Mouse (Mus musculus): ENCODE measurements around the gene Hydin. TPM values are rescaled to one million over a fixed set of nuclear protein-coding genes. Genes with fewer than 3 reads are reported as not detected.
"Not testable (repeated sequence)": the region's sequence is repeated elsewhere in the genome, so short reads cannot be mapped to it uniquely, and the experiment has no call there.

The Hydin gene
- polyA plus RNA-seq, 1 experiment: 0.74 TPM

DNA sequence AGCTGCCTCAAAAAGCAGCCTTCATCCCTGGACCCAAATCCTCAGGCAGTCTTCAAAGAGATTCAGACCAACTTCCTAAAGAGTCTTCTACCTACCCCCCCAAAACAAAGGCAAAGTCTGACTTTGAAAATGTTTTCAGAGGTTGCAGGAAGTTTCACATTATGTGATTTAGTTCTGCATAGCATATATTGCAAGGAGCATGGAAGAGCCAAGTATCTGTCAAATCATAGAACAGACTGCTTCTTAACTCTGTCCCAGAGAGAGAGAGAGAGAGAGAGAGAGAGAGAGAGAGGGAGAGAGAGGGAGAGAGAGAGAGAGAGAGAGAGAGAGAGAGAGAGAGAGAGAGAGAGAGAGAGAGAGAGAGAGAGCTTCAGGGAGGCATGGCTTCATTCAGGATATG, 60.3 kb downstream of the Hydin start:
- not testable (repeated sequence) for DNase-seq (ENCODE audit: extremely low spot score in 1 of 2, low spot score in 1 of 2)

DNA sequence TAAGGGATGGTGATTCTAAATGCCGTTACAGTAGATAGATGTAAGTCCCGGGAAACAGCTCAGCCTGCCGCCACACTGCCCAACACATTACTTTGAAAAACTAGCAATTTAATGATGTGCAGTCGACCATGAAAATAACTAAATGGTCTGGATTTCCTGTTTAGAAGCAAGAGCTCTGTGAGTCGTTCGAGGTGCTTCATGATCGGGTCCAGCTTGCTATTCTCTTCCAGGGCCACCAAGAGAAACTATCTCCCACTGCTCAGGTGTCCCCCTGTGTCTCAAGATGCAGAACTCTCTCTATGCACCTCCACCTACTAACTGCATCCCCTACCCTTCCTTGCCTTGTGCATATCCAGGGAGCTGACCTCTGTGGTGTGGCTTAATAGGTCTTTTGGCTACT, 66.6 kb downstream of the Hydin start:
- no peak for DNase-seq (ENCODE audit: extremely low spot score in 1 of 2, low spot score in 1 of 2)

DNA sequence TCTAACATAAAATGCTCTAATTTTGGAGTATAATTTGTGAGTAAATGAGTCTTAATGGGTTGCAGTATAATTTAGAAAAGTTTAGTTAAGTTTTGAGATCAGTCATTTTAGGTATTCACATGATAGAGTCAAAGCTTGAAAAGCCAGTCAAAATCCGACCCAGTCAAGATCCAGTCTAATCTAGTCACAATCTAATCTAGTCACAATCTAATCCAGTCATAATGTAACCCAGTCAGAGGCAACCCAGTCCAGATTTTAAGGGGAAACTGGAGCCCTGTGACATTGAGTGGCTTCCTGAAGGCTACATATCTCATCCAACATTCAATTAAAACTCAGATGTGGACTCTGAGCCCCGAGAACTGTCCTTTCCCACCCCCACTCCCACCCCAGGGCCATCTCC, 72.7 kb downstream of the Hydin start:
- no peak for DNase-seq (ENCODE audit: extremely low spot score in 1 of 2, low spot score in 1 of 2)

DNA sequence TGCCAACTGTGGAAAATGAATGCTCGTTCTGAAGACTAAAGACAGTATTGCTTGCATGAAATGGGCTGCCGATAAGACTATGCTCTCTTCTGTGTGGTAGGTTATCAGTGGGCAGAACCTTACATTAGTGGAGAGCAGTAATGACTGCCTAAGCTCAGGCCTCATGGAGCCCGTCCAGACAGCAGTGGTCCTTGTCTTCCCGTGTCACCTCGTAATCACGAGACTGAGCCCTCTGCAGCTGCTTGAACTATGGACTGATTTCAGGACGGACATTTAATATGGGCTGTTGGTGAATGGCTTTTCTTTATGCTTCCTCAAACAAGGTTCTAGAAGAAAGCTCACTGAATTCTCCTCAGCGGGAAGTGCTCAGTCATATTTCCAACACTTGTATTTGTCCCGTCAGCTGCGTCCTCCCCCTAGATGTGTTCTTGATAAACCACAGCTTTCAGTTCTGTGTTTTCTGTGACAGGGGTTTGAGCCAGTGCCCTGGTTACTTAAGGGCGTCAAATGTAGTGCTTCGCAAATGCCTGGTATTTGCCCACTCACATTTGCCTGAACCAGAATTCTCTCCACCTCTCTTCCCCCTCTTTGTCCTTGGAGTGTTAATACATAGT, 73.4 kb downstream of the Hydin start:
- DNase-seq (ENCODE audit: extremely low spot score in 1 of 2, low spot score in 1 of 2): no peak

DNA sequence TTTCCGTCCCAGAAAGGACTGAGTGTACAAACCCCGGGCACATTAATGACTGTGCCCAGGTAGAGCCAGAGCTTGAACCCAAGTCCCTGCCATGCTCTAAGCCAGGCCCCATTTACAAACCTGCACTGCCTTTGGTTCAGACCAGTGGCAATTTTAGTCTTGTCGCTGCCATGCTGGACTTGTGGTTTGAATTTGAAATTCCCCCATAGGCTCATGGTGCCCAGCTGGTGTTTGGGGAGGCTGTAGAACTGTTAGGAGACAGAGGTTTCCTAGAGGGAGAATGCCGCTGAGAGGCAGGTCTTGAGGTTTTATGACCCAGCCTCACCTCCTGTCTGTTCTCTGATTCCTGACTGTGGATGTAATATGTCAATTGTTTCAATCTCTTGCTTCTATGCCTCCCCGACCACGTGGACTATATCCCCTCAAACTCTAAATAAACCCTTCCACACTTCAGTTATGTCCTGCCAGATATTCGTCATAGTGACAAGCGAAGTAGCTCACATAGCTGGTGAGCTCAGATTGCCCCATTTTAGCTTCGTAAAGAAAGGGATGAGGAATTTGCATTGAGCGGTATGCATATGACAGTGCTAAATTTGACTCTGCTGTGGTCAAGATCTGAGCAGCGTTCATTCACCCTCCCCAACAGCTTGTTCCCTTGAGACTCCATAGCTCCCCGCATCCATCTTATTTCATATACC, 79.1 kb downstream of the Hydin start:
- DNase-seq (ENCODE audit: extremely low spot score in 1 of 2, low spot score in 1 of 2): no peak

DNA sequence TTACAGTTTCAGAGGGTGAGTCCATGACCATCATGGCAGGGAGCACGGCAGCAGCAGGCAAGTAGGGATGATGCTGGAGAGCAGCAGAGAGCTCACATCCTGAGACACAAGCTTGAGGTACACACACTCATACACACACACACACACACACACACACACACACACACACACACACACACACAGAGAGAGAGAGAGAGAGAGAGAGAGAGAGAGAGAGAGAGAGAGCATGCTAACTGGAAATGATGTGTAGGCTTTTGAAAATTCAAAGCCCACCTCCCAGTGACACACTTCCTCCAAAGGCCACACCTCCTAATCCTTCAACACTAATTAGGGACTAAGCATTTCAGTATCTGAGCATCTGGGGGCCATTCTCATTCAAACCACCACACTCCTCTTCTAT, 80.1 kb downstream of the Hydin start:
- no peak for DNase-seq (ENCODE audit: extremely low spot score in 1 of 2, low spot score in 1 of 2)

DNA sequence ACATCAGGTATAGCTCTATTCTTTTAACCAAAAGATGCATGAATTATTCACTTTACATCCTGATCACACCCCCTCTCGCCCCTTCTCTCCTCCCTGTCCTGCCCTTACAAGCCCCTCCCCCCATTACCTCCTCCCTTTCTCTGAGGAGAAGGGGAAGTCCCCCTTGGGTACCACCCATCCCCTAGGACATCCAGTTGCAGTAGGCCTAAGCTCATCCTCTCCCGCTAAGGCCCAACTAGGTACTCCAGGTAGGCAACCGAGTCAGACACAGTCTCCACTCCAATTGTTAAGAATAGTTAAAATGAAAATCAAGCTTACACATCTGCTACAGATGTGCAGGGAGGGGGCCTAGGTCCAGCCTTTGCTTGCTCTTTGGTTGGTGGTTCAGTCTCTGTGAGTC, 83.9 kb downstream of the Hydin start:
- no peak for DNase-seq (ENCODE audit: extremely low spot score in 1 of 2, low spot score in 1 of 2)

DNA sequence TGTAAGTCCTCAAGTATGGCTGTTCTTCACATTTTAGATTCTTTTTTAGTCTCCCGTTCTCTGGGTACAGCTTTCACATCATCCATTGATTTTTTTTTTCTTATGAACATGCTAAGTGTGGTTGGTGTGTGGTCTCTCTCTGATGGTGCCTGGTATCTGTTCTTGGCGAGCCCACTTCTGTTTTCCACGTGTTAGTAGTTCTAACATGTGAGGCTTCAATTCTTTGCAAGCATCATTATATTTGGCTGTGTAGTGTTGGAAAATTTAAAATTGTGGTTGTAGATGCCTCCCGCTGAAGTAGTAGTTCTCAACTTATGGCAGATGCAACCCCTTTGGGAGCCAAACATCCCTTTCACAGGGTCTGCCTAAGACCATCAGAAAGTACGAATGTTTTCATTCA, 85.1 kb downstream of the Hydin start:
- no peak for DNase-seq (ENCODE audit: extremely low spot score in 1 of 2, low spot score in 1 of 2)

DNA sequence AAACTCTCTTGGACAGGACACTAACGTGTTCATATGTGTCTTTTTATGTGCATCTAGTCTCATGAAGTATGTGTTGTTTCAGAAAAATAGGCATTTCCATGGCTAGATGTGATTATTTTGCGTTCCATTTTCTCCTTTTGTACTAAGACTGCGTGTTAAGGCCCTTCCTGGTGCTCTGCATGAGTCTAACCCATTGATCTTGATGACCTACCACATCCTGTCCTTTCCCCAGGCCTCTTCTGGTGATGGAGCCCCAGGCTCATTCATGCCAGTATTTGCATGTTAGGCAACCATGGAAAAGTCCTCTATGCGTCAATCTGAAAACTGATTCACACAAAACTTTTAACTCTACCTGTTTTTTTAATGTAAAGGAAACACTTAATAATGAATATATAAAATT, 96.2 kb downstream of the Hydin start:
- DNase-seq (ENCODE audit: extremely low spot score in 1 of 2, low spot score in 1 of 2): no peak

DNA sequence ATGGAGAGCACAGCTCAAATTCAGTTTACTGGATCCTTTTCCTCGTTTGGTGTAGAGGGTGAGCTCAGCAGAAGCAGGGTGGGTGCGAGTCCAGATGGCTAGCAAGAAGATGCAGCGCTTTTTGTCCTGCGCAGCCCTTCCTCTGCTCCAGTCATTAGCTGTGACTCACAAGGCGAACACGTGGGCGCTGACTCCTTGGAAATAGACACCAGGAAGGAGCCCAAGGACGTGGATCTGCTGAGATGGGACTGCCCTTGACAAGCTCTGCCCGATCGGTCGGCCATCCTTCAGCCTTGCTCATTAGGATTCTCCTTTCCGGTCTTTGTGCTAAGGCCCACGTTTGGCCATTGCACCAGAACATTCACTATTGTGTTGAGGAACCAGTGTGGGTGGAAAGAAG, 106.1 kb downstream of the Hydin start:
- peak in 1 of 2 experiments; percentile 7 for DNase-seq (ENCODE audit: extremely low spot score in 1 of 2, low spot score in 1 of 2)

DNA sequence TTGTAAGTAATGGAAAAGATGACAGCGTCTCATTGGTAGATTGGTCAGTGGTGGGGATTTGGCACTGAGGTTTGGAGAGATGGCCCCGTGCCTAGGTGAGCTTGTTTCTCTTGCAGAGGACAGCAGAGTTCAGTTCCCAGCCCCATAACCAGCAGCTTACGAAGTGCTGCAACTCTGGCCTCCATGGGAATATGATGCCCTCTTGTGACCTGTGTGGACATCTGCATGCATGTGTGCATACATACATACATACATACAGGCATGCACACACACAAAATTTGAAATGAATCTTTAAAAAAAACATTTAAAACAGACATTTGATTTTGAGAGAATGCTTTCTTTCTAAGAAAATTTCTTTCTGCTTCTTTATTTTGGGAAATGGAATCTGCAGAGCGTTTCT, 106.9 kb downstream of the Hydin start:
- no peak for DNase-seq (ENCODE audit: extremely low spot score in 1 of 2, low spot score in 1 of 2)

DNA sequence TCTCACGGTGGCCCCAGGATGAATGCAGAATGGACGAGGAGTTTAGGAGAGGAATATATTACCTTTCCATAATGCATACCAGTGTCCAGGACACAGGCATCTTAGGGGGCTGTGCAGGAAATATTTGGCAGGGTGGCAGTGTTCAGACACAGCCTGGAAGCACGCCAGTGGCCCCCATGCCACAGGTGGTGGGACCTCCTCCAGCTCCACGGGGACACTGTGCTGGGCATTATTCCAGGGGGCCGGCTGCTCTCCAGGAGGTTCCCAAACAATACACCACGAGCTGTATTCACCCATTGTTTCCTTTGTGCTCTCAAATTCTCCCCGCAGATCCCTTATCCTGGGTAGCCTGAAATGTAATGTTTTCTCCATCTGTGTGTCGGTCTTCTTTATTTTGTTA, 116.0 kb downstream of the Hydin start:
- DNase-seq (ENCODE audit: extremely low spot score in 1 of 2, low spot score in 1 of 2): no peak

DNA sequence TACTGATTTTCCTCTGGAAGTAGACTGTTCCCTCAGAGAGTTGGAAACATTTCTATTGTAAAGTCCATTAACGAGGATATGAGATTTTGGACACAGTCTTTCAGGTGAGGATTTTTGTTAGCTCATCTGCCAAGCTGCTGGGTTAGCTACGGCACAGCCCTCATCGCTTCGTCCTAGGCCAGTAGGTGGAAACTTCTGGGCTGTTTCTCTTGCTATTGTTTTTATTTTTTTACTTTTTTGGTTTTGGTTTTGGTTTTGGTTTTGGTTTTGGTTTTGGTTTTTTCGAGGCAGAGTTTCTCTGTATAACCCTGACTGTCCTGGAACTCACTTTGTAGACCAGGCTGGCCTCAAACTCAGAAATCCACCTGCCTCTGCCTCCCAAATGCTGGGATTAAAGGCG, 117.9 kb downstream of the Hydin start:
- not testable (repeated sequence) for DNase-seq (ENCODE audit: extremely low spot score in 1 of 2, low spot score in 1 of 2)

DNA sequence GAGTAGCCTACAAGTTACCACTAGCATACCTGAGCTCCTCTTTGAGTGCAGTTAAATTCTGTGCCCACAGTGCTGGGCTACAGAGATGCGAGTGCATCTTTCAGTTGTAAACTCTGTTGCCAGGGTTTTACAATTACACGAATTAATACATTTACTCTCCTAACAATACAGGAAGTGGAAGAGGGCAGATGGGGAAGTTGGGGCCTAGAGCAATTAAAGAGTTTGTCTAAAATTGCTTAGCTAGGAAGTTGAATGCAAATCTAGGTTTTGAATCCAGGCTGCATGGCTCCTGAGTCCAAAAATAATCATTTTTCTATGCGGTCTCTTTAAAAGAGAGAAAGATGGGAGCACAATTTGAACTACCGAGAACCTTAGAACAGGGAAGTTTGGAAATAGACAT, 128.9 kb downstream of the Hydin start:
- no peak for DNase-seq (ENCODE audit: extremely low spot score in 1 of 2, low spot score in 1 of 2)

DNA sequence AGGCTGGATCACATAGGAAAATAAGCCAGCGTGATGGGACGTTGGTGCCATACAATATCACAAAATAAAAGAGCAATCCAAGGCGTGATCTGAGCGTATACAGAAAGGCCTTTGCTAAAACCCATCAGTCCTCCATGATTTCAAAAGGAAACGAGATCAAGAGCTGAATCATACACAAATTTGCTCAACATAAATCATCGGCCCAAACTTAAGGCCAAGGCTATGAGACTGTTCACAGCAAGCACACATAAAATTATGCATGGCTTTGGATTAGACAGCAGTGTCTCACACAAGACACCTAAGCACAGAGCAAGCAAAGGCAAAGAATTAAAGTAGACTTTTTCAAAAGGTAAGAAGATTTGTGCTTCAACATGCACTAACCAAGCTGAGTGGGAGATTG, 133.8 kb downstream of the Hydin start:
- no peak for DNase-seq (ENCODE audit: extremely low spot score in 1 of 2, low spot score in 1 of 2)

DNA sequence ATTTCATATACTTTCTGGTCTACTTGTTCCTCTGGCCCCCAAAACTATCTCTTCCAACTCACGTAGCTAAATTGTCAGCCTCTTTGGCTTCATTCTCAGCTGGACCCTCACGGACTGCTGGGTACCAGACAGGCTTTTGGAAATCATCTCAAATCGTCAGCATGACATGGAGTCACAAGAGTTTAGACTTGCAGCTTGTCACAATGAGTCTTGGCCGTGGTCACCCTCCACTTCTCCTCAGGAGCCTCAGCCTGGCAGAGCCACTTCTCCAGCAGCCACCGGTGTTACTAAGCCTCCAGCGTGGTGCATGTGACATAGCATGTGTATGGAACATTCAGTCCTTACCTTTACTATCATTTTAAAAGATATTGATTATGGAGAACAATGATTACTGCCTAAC, 135.5 kb downstream of the Hydin start:
- no peak for DNase-seq (ENCODE audit: extremely low spot score in 1 of 2, low spot score in 1 of 2)

DNA sequence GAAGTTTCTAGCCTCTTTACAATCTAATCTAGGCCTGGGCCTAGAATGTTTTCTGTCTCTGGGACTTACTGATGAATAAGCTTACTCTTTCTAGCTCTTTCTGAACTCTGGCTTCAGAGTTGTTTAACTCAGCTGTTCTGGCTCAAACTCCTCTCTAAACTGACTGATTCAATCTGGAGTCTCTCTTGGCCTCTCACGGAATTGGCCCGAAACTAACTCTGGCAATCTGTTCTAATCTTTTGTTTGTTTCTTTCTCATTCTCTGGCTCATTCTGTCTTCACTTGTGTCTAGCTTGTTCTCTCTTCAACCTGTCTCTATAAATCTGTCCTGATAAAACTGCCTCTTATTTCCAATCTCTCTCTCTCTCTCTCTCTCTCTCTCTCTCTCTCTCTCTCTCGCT, 137.7 kb downstream of the Hydin start:
- DNase-seq (ENCODE audit: extremely low spot score in 1 of 2, low spot score in 1 of 2): no peak

DNA sequence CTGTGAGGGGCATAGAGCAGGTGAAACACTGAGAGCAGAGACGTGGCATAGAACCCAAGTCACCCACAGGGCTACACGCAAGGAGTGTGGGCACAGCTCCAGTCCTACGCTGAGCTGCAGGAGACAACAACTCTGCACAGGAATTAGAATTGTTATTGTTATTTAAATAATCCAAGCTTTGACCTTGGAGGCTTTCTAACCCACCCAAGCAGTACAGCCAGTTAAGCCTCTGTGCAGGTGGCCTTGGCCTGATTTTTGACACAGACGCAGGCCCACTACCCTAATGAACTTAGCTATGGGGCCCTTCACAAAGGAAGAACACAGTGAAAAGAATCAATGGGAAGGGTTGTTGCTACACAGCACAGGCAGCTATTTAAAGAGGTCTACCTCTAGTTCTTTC, 148.3 kb downstream of the Hydin start:
- no peak for DNase-seq (ENCODE audit: extremely low spot score in 1 of 2, low spot score in 1 of 2)

DNA sequence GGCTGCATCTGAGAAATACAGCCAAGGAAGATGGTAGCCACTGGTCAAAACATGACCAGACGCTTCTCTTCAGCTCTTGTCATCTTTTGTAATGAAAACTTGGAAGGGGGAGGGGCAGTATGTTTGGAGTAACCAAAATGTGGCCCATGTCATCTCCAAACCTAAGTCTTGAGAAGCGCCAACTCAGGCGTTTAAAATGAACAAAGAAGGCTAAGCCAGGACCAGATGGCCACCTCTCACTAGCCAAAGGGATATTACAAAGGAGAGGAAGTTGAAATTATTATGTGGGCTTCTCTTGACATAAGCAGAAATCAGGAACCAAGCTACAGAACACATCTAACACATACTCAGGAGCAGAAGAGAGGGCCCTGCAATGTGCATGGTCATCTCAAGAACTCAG, 150.2 kb downstream of the Hydin start:
- DNase-seq (ENCODE audit: extremely low spot score in 1 of 2, low spot score in 1 of 2): no peak

DNA sequence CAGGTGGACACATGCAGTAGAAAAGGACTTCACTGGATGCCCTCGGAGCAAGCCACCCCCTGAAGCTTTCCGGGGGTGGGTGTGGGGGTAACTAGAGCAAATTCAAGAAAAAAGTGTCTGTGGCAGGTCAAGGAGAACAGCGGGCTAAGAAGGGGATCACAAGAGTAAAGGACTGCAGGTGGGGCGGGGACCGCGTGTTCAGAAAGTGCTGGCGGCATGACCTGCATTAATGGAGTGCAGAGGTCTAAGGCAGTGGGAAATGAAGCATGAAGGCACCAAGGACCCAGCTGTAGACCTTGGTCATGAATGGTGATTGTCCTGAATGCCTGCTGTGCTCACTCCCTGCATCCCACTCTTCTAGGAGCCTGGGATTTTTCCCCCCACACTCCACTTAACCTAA, 151.0 kb downstream of the Hydin start:
- DNase-seq (ENCODE audit: extremely low spot score in 1 of 2, low spot score in 1 of 2): no peak

DNA sequence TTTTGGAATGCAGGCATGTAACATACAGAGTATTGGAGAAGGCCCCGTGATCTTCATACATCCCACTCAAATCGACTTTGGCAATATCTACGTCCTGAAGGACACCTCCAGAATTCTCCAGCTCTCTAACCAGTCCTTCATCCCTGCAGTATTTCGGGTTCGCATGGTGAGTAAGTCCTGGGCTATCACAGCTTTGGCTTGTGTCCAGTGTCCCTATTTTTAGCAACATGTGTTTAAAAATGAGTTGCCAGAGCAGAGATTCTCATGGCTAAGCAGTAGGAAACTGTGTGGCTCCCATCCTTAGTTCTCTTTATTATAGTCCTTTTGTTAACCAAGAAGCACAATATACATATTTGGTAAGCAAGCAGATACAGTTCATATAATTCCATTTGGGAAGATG, 152.9 kb downstream of the Hydin start:
- DNase-seq (ENCODE audit: extremely low spot score in 1 of 2, low spot score in 1 of 2): peak in 1 of 2 experiments; percentile 16

DNA sequence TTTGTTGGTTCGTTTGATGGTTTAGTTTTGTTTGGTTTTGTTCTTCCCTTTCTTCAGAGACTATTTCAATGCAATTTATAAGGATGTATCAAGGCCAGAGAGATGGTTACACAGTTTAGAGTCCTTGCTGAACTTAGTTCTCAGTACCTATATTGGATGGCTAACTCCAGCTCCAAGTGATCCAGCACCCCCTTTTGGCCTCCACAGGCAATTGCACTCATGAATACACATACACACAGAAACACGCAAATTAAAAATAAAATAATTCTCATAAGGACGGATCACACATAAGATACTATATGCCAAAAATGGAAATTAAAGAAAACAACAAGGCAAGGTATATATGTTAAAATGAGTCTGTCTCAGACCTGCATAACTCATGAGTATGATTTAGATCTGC, 153.4 kb downstream of the Hydin start:
- no peak for DNase-seq (ENCODE audit: extremely low spot score in 1 of 2, low spot score in 1 of 2)

DNA sequence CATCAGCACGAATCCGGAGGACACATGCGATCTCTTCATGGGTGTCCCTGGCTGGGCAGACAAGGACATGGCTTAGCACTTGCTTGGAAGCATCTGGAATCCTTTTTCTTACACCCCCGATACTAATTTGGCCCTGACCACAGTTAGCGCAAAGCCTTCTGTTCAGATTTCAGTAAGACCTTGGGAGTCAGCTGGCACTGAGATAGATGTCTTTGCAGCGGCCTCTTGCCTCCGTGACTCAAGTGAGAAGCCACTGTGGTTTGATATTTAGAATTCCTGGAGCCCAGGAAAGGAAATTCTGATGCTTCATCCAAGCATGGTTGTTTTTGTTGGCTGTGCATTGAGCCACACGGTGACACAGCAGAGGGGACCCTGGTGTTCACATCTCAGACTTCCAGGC, 157.4 kb downstream of the Hydin start:
- DNase-seq (ENCODE audit: extremely low spot score in 1 of 2, low spot score in 1 of 2): no peak

Data from frontal cortex, adult 2 months (tissue).